Mouse (Mus musculus): ENCODE data around the gene Rhbdl3.

The Rhbdl3 gene

DNA sequence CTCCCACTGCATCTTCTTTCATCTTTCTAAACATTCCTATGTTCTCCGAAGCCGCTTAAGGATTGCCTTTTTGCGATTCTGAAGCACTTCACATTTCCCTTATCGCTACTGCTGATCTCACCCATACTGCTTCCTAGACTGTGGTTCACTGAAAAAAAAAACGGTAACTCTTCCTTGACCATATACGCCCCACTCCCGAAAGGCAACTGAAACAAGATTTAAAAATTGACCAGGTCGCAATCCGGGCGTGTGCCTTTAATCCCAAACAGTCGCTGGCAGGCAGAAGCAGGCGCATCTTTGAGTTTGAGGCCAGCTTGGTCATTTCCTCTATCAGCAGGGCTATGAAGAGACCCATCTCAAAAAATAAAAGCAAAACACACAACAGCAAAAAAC lies 81.9 kb downstream of the Rhbdl3 start:
- ATAC-seq (ENCODE audit: insufficient number of reproducible peaks, low FRiP score, low TSS enrichment) = peak; percentile 27; the same call in 1 of the 2 replicates

DNA sequence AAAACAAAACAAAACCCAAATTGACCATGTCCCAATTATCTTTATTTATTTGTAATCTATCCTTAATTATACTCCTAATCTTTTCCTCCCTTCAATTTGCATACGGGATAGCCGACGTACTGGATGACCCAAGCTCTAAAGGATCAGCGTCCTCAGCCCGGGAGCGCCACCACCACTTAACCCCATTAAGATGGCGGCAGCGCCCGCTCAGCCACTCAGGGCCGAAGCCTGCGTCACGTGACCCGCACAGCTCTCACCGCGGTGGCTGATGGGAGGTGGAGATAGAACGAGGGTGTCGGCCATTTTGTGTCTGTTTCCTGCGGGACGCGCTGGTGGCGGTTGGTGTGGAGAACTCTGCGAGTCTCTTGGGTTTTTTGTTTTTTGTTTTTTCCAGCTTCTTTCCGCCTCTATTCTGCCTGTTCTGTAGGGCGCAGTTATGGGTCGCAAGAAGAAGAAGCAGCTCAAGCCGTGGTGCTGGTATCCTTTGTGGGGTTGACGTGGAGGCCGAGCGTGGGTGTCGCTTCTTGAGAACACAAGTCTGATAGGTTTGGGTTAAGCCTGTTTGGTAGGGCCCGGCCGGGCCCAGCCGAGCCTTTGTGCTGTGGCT lies 82.4 kb downstream of the Rhbdl3 start, which contains the start of gene Zfp207:
Zfp207 (plus strand) TSS at position 261 of the 607 bp plus-strand sequence.
- ATAC-seq (ENCODE audit: insufficient number of reproducible peaks, low FRiP score, low TSS enrichment) = peak; percentile 95

DNA sequence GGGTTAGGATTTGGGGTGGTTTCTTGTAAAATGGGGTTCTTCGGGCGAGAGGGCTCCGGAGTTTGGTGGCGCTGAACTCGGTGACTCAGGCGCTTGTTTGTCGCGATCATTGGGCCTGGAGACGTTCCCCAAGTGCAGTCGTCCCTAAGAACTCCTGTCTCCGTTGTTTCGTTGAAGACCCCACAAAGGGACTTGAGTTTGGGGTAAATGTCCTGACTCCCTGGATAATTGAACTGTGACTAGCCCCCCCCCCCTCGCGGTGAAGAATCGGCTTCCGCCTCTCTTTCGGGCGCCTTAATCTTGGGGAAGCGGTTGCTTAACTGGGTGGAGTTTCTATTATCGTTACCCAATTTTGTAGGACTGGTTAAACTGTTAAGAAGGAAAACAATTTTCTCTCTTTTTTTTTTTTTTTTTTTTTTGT lies 82.9 kb downstream of the Rhbdl3 start:
- ATAC-seq (ENCODE audit: insufficient number of reproducible peaks, low FRiP score, low TSS enrichment) = no peak; the same call in 1 of the 2 replicates

DNA sequence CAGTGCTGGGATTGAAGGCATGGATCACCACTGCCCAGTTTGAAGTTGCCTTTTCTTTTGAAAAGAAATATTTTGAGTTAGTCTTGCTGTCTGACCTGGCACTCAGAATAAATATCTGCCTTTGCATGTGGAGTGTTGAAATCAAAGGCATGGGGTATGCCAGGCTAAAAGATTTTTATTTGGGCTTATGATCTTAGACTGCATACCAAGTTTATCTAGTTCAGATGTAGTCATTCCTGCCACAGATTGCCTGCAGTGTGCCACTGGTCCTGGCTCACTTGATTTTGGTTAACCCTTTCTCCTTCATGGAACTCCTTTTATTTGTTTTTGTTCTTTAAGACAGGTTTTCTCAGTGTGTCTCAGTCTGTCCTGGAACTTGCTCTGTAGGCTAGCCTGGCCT lies 83.7 kb downstream of the Rhbdl3 start:
- ATAC-seq (ENCODE audit: insufficient number of reproducible peaks, low FRiP score, low TSS enrichment) = no peak

DNA sequence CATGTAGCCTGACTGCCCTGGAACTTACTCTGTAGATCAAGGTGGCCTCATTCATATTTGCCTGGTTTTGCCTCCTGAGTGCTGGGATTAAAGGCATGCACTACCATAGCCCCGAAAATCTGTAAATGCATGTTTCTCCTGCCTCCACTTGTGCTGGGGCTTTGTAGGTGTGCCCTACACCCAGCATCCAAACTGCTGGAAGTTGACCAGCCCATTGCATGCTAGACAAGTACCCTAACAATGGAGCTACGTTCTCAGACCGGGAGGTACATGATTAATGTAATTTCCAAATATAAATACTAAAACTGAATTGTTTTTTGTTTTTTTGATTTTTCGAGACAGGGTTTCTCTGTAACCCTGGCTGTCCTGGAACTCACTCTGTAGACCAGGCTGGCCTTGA lies 84.3 kb downstream of the Rhbdl3 start:
- no peak for ATAC-seq (ENCODE audit: insufficient number of reproducible peaks, low FRiP score, low TSS enrichment)

DNA sequence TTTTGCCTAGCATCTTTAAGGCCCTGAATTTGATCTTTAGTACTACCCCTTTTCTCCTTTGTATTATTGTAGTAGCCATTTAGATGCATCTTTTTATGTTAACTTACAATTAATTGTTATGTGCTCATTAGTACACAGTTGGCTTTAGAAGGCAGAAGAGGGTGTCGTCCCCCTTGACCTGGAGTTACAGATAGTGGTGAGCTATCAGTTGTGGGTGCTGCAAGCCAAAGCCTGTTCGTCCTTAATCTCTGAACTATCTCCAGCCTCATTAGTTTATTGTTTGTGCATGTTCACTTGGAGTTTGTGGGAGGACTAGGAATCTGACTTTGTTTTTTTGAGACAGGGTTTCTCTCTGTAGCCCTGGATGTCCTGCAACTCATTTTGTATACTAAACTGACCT lies 86.1 kb downstream of the Rhbdl3 start:
- ATAC-seq (ENCODE audit: insufficient number of reproducible peaks, low FRiP score, low TSS enrichment) = no peak

DNA sequence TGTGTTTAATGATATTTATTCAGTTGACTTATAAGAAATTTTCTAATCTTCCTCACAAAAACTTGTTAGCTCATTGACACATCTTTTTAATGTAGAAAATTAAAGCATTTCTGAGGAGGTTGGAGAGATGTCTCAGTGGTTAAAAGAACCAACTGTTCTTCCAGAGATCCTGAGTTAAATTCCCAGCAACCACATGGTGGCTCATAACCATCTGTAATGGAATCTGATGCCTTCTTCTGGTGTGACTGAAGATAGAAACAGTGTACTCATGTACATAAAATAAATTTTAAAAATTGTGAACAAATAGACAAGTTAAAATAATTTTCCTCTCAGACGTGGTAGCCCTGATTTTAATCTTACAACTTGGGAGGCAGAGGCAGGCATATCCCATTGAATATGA lies 89.2 kb downstream of the Rhbdl3 start:
- ATAC-seq (ENCODE audit: insufficient number of reproducible peaks, low FRiP score, low TSS enrichment) = no peak

DNA sequence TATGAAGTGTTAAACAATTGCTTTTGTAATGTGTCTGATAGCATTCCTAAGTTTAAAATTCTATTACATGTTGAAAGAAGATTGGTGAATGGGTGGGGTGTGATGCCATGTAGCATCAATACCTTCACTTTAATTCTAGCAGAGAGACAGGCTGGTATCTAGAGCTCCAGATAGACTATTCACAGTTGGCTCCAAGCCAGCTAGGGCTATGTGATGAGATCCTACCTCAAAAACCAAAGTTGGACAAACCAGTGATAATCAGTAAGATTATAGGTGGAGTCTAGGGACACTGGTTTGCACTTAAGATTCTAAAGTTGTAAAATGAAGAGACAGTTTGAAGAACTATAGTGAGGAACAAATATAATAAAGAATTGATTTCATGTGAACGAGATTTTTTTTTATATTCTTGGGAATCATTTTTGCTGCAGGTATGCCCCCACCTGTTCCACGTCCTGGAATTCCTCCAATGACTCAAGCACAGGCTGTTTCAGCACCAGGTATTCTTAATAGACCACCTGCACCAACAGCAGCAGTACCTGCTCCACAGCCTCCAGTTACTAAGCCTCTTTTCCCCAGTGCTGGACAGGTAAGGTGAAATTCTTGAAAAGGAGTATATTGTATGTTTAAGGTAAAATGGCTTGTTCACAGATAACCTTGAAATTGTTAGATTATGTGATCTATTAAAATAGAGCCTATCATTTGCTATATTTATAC lies 90.9 kb downstream of the Rhbdl3 start:
- ATAC-seq (ENCODE audit: insufficient number of reproducible peaks, low FRiP score, low TSS enrichment) = no peak

DNA sequence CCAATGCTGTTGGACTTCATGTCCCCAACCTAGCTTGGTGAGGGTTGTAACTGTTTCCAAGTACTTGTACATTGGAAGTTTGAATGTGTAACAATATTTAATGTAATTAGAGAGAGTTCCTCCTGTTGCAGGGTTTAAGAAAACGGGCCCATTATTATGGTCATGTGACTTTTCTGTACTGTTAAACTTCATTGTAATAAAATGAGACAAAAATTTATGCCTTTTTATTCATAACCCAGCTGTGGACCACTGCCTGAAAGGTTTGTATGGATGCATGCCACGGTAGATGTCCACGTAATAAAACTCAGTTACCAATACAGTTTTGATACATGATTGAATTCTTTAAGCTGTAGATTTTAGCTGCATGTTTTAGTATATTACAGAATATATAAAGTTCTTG lies 95.2 kb downstream of the Rhbdl3 start:
- no peak for ATAC-seq (ENCODE audit: insufficient number of reproducible peaks, low FRiP score, low TSS enrichment)

DNA sequence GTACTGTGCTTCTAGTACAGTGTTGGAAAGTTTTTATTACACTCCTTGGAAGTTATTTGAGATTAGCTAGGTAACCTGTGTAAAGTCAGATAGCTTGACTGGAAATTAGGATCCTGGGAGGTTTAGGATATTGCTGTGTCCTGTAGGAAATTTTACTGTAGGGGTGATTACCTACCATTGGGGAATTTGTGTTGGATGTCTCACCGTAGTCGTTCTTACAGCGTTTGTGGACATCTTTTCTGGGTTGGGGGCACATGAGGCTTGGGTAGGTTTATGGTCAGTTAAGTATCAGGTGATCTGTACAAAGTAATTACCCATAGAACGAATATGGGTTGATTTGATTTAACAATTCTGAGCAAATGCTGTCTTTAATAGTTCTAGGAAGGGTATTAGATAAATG lies 95.9 kb downstream of the Rhbdl3 start:
- no peak for ATAC-seq (ENCODE audit: insufficient number of reproducible peaks, low FRiP score, low TSS enrichment)

Data from cerebellum, adult (tissue).